In genomic region chr1:158214743-158215142, GRCm38 (mm10) we compare ENCODE assay signal across 9 mouse cellular contexts.
A peak's percentile ranks its signal among the peaks of the same experiment; 100 is the strongest.
DNase-seq lines count a peak whose midpoint lies in the region; ATAC-seq lines count a peak whose summit lies in the region.
"Had no signal": no experiment of that assay in that cellular context is flagged by ENCODE, and none has a peak within 500 bp of the region (broad histone marks: within the 10 kb centered on the region; RNA-seq: fewer than 3 reads in every experiment).

No protein-coding gene starts in this region.

- no peaks in the 10 kb centered on the region for H3K36me3 ChIP-seq in hindbrain, embryonic 16.5 days (ENCODE audit: control insufficient read depth, insufficient read depth, low read length)
- H3K36me3 ChIP-seq: limb, embryonic 15.5 days had no signal

- no peaks in the 10 kb centered on the region for H3K9me3 ChIP-seq in hindbrain, embryonic 16.5 days (ENCODE audit: control insufficient read depth, low read length)
- H3K9me3 ChIP-seq: limb, embryonic 15.5 days had no signal

- H3K4me2 ChIP-seq in hindbrain, embryonic 16.5 days (ENCODE audit: low read length) = no peak overlapping the region
- H3K4me2 ChIP-seq: limb, embryonic 15.5 days had no signal

- peak; percentile 73 for ATAC-seq in erythroid progenitor cell, adult 5-6 weeks (replicated peaks; ENCODE audit: low FRiP score, poor library complexity, severe bottlenecking)
- no peak for ATAC-seq in hindbrain, embryonic 16.5 days

- no peak overlapping the region for H3K9ac ChIP-seq in hindbrain, embryonic 16.5 days (ENCODE audit: low read depth, low read length)
- H3K9ac ChIP-seq: limb, embryonic 15.5 days had no signal

- H3K4me1 ChIP-seq in hindbrain, embryonic 16.5 days (ENCODE audit: control insufficient read depth, insufficient read depth, low read depth, low read length) = no peaks in the 10 kb centered on the region
- H3K4me1 ChIP-seq: limb, embryonic 15.5 days had no signal

- no peak overlapping the region for H3K4me3 ChIP-seq in hindbrain, embryonic 16.5 days (ENCODE audit: low read length)
- H3K4me3 ChIP-seq: limb, embryonic 15.5 days had no signal

- peak; percentile 1 for DNase-seq in kidney, adult 9 months
- DNase-seq in kidney, adult 11 months = no peak
- peak; percentile 50 for DNase-seq in ES-CJ7 (ENCODE audit: low read depth, low spot score)
- DNase-seq in adrenal gland, adult 2 months = peak; percentile 18
- DNase-seq in thymus, postnatal 10 days (ENCODE audit: low spot score in 2 of 2) = no peak
- DNase-seq: spleen, adult 18-20 months had no signal

- WGBS in hindbrain, embryonic 16.5 days = 45% methylated on average over 5 of the region's 5 CpGs

- no peak overlapping the region for H3K27ac ChIP-seq in hindbrain, embryonic 16.5 days (ENCODE audit: low read depth, low read length)
- H3K27ac ChIP-seq: limb, embryonic 15.5 days had no signal

- H3K27me3 ChIP-seq in hindbrain, embryonic 16.5 days (replicated peaks; ENCODE audit: control insufficient read depth, insufficient read depth, low read length) = no peaks in the 10 kb centered on the region
- H3K27me3 ChIP-seq: limb, embryonic 15.5 days had no signal

Comparison
In these comparisons a context has a peak if more than half of its experiments do, and no peak if none do; other contexts are left out.
1. DNase-seq: peak in kidney, adult 9 months (single experiment), ES-CJ7 (single experiment) and adrenal gland, adult 2 months (single experiment); none in kidney, adult 11 months (single experiment) and thymus, postnatal 10 days (0 of 2).